8 mouse cellular contexts compared by ENCODE assay signal in genomic region chr11:9136471-9136870, GRCm38 (mm10). TPM values are rescaled to one million over a fixed set of nuclear protein-coding genes. Genes with fewer than 3 reads are reported as not detected.
DNase-seq lines count a peak whose midpoint lies in the region; ATAC-seq lines count a peak whose summit lies in the region.

No protein-coding gene starts in this region.

- no peak overlapping the region for H3K27ac ChIP-seq in forebrain, embryonic 15.5 days (replicated peaks)
- no peak overlapping the region for H3K27ac ChIP-seq in hindbrain, embryonic 14.5 days

- no peaks in the 10 kb centered on the region for H3K9me3 ChIP-seq in forebrain, embryonic 15.5 days
- no peaks in the 10 kb centered on the region for H3K9me3 ChIP-seq in hindbrain, embryonic 14.5 days (ENCODE audit: control insufficient read depth, low read length)

- no peak overlapping the region for H3K4me3 ChIP-seq in forebrain, embryonic 15.5 days
- no peak overlapping the region for H3K4me3 ChIP-seq in hindbrain, embryonic 14.5 days (replicated peaks; ENCODE audit: low read length)

- H3K36me3 ChIP-seq in forebrain, embryonic 15.5 days: no peaks in the 10 kb centered on the region
- H3K36me3 ChIP-seq in hindbrain, embryonic 14.5 days (replicated peaks; ENCODE audit: control insufficient read depth, insufficient read depth): no peaks in the 10 kb centered on the region

- 14% methylated on average over 5 of the region's 5 CpGs for WGBS in forebrain, embryonic 15.5 days
- WGBS in hindbrain, embryonic 14.5 days: 22% methylated on average over 5 of the region's 5 CpGs

- H3K4me1 ChIP-seq in forebrain, embryonic 15.5 days: no peaks in the 10 kb centered on the region
- H3K4me1 ChIP-seq in hindbrain, embryonic 14.5 days (replicated peaks; ENCODE audit: control insufficient read depth, insufficient read depth, low read length): no peaks in the 10 kb centered on the region

- H3K4me2 ChIP-seq in forebrain, embryonic 15.5 days (replicated peaks): no peak overlapping the region
- no peak overlapping the region for H3K4me2 ChIP-seq in hindbrain, embryonic 14.5 days (replicated peaks)

- peak; percentile 83 for ATAC-seq in forebrain, embryonic 15.5 days (replicated peaks)
- ATAC-seq in hindbrain, embryonic 14.5 days (ENCODE audit: low FRiP score): peak; percentile 75

- no peaks in the 10 kb centered on the region for H3K27me3 ChIP-seq in forebrain, embryonic 15.5 days
- H3K27me3 ChIP-seq in hindbrain, embryonic 14.5 days (ENCODE audit: control insufficient read depth, insufficient read depth, low read length): no peaks in the 10 kb centered on the region

- H3K9ac ChIP-seq in forebrain, embryonic 15.5 days (replicated peaks): no peak overlapping the region
- no peak overlapping the region for H3K9ac ChIP-seq in hindbrain, embryonic 14.5 days

- DNase-seq in R1 (ENCODE audit: low read depth, low spot score): peak; percentile 85
- peak; percentile 46 for DNase-seq in cerebellum, adult 11-12 months
- DNase-seq in hindbrain, embryonic 14.5 days (ENCODE audit: low spot score): peak; percentile 91
- DNase-seq in layer of hippocampus, postnatal 14 days (ENCODE audit: low spot score in 2 of 2): peak; percentile 85 to 90
- peak; percentile 46 to 82 for DNase-seq in lung, postnatal 4 days
- peak; percentile 84 to 86 for DNase-seq in right cerebral cortex, postnatal 10 days (ENCODE audit: low spot score in 2 of 2)
- peak; percentile 38 for DNase-seq in yolk sac, embryonic 10.5 days (ENCODE audit: low spot score)

RNA-seq across cellular contexts. Expression of gene Upp1, which starts 18.6 kb away (rescaled TPM):
- polyA plus RNA-seq in forebrain, embryonic 15.5 days (2015; fragmentation: Nextera tagmentation; extraction: Ambion mirVana): 1.6 and 1.8 TPM in 2 replicates
- polyA plus RNA-seq in hindbrain, embryonic 14.5 days (2014; fragmentation: Nextera tagmentation; extraction: Ambion mirVana): 5.0 and 5.1 TPM in 2 replicates
- 1 to 10 TPM; 1.5 to 2.3 TPM for total RNA-seq in layer of hippocampus, postnatal 14 days (2021)

RNA-seq across cellular contexts. Expression of gene Abca13, which starts 55.3 kb away (rescaled TPM):
- 0.01 and 0.03 TPM in 2 replicates for polyA plus RNA-seq in forebrain, embryonic 15.5 days (2015; fragmentation: Nextera tagmentation; extraction: Ambion mirVana)
- polyA plus RNA-seq in hindbrain, embryonic 14.5 days (2014; fragmentation: Nextera tagmentation; extraction: Ambion mirVana): 0.03 and 0.04 TPM in 2 replicates
- total RNA-seq in layer of hippocampus, postnatal 14 days (2021): under 1 TPM; 0.07 to 0.09 TPM

Comparison
In these comparisons a context has a peak if more than half of its experiments do, and no peak if none do; other contexts are left out.
1. DNase-seq: peak in every context shown above with its lines; median percentile 91 in hindbrain, embryonic 14.5 days; 88 in layer of hippocampus, postnatal 14 days; 85 in R1; 85 in right cerebral cortex, postnatal 10 days; 64 in lung, postnatal 4 days; 46 in cerebellum, adult 11-12 months; 38 in yolk sac, embryonic 10.5 days.